Mouse (Mus musculus): ENCODE results near the gene Vamp2. TPM values are rescaled to one million over a fixed set of nuclear protein-coding genes. Genes with fewer than 3 reads are reported as not detected.
A peak's percentile ranks its signal among the peaks of the same experiment; 100 is the strongest.

The Vamp2 gene
- total RNA-seq, 2 experiments from 2014 or later: 61.1 to 70.4 TPM

DNA sequence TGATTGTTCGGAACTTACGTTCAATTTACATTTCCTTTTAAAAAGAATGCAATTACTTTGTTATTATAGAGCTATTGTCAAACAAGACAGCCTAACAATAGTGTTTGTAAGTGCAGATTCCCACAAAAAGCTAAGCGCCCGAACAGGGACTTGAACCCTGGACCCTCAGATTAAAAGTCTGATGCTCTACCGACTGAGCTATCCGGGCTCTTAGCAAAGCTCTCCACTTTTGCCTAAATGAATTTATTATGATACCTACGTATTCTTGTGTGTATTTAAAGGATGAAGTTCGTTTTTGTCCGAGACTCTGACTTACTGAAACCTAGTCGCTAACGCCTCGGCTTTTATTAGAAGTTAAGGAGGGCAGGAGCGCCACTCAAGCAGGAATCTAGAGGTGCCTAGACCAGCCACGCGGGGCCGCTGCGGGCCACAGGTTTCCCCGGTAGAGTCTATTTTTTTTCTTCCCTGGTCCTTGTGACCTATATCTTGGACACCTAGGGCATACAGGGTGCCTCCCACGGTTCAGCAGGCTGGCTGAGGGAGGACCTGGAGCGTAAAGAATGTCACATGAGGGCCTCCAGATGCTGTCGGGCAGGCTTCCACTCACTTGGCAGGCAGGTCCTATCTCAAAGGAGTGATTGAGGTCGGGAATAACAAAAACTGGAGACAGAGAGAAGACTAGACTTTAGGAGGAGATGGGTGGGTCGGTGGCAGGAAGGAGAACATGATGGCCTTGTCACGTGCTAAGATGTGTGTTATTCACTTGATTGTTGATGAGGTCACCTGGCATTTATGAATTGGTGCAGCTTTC is 37.0 kb downstream of the Vamp2 start:
- DNase-seq (ENCODE audit: low spot score in 2 of 2): peak in 1 of 2 experiments; percentile 66

DNA sequence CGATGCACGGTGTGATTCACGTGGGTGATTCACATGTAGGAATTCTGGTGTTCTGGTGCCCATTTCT is 37.4 kb downstream of the Vamp2 start, which contains the start of gene Aloxe3:
TSS of gene Aloxe3 (plus strand) at position 45 of the 67 bp plus-strand sequence.
- no peak for DNase-seq (ENCODE audit: low spot score in 2 of 2)

DNA sequence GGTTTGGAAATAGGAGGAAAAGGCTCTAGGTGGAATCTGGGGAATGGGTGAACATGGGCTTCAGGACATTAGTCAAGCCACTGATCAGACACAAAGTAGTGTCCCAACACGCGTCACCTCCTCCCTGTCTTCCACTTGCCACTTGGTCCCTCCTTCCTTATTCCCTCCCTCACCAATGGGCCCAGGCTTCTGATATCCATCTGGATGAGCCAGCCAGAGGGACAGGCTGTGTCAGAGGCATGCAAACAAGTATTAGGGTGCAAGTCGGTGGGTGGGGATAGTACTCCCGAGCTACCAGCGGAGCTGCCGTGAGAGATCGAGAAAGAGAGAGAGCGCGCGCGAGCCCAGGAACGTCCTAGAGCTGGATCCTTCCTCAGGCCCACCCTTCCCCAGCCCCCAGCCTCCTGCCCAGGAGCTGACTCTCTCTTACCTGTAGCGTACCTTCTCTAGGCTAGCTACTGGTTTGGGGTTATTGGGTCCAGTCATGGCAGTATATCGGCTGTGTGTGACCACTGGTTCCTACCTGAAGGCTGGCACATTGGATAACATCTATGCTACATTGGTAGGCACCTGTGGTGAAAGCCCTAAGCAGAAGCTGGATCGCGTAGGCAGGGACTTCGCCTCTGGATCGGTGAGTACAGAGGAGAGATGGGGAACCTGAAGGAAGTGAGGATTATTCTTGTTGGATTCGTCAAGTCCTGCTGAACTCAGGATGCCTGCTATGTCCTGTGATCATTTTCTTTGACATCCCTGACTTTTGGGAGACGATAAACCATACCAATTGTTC is 37.8 kb downstream of the Vamp2 start:
- no peak for DNase-seq (ENCODE audit: low spot score in 2 of 2)

DNA sequence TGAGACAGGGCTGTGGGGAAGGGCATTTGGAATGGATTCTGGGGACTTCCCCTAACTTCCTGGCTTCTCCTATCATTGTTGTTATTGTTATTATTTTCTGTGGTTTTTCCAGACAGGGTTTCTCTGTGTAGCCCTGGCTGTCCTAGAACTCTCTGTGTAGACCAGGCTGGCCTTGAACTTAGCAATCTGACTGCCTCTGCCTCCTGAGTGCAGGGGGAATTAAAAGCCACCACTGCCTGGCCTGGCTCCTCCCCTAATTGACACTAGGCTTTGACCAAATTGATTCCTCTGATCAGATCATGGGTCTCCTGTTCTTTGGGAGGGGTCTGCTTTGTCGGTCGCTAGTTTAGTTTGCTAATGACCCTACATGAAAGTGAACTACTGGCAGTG is 38.4 kb downstream of the Vamp2 start:
- DNase-seq (ENCODE audit: low spot score in 2 of 2): no peak

DNA sequence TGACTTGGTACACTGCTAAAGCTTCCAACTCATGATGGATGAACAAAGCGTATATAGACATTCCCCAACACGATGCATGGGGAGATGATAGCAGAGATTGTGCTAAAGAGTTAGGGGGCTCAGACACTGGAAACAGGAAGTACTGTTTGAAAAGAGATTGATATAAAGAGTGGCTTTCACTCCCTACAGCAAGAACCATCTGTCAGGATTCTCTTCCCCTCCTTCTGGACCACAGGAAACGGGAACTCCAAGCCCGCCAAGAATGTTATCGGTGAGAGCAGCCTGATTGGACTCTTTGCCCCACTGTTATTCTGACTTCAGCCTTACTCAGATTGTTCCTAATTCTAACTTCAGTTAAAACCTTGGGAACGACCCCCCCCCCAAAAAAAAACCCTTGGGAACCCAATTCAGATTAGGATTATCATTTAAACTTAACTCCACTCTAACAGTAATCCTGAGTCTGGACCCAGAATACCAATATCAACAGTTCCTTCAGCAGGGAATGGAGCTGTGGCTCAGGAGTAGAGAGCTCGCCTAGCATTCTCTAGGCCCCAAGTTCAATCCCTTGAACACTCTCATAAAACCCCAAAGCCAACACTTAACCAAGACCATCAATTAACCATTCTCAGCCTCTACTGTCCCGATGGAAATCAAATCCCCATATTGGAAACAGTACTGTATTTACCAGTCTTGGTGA is 40.3 kb downstream of the Vamp2 start:
- DNase-seq (ENCODE audit: low spot score in 2 of 2): no peak

DNA sequence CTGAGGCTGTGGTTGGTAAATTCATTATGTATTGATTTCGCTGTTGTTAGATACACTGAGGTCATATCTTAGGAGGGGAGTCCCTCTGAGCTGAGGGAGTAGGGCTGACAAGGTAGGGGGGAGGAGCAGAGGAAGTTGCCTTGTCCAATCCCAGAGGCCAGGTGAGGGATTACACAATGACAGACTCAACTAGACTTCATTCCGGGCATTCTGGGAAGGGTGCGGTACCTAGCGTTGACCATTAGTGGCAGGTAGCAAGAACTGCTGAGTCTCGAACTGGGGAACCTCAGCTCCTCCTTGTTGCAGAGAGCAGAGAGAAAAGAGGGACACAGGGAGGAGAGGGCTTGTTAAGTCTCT is 45.3 kb downstream of the Vamp2 start:
- DNase-seq (ENCODE audit: low spot score in 2 of 2): no peak

DNA sequence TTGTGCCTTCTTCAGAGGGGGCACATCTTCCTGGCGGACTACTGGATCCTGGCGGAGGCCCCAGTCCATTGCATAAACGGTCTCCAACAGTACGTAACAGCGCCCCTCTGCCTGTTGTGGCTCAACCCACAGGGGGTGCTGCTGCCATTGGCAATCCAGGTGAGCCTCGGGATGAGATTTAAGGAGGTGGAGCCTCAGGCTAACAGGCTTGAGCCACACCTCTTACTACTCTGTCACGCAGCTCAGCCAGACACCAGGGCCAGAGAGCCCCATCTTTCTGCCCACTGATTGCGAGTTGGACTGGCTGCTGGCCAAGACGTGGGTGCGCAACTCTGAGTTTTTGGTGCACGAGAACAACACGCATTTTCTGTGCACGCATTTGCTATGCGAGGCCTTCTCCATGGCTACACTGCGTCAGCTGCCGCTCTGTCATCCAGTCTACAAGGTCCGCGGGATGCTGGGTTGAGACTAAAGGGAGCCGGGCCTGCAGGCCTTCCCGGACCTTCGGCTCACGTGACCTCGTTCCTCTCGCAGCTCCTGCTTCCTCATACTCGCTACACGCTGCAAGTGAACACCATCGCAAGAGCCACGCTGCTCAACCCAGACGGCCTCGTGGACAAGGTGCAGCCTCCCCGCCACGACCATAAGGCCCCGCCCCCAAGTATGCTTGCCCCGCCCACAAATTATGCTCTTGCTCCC is 45.8 kb downstream of the Vamp2 start:
- no peak for DNase-seq (ENCODE audit: low spot score in 2 of 2)

DNA sequence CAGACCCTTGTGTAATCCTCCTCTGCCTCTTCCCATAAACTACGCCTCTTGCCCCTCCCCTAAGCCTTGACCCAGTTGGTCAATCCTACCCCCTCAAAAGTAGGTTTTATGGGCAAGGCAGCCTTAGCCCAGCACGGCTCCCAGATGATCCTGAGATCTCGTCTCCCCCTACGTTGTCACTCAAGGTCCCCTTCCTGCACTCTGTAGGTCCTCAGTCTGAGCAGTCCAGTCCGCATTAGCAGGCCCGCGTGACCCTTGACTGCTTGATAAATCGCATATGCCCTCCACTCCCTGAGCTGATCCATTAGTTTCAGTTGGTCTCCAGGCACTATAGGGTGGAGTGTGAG is 46.3 kb downstream of the Vamp2 start:
- DNase-seq (ENCODE audit: low spot score in 2 of 2): no peak

DNA sequence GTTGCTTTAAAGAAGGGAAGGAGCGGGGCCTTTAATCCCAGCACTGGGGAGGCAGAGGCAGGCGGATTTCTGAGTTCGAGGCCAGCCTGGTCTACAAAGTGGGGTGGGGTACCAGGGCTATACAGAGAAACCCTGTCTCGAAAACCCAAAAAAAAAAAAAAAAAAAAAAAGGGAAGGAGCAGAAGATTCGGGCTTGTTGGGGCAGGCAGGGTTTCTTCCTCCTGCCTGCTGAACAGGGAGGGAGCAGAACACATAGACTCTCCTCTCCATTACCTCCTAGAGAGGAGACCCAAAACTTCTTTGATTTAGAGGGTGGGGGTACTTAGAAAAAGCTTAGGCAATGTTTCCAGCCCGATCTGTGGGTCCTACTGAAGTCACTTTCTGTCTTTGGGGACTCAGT is 47.1 kb downstream of the Vamp2 start:
- no peak for DNase-seq (ENCODE audit: low spot score in 2 of 2)

Other genes with a start within 250 kb of the Vamp2 start
- gene Ndel1, start 216.6 kb upstream of the Vamp2 start, total RNA-seq (2021): 10 to 100 TPM; 76.4 to 86.4 TPM
- gene Rnf222, start 199.9 kb upstream of the Vamp2 start, total RNA-seq (2021): under 1 TPM in 1 of 2 experiments, not detected in 1; 0.07 TPM
- 1,000 to 10,000 TPM; 1,219 to 1,338 TPM for gene Rpl26, start 186.9 kb upstream of the Vamp2 start, total RNA-seq (2021)
- gene Odf4, start 161.4 kb upstream of the Vamp2 start, total RNA-seq (2021): not detected
- gene Arhgef15, start 131.0 kb upstream of the Vamp2 start, total RNA-seq (2021): 10 to 100 TPM; 16.9 to 19.0 TPM
- gene Slc25a35, start 120.4 kb upstream of the Vamp2 start, total RNA-seq (2021): 1 to 10 TPM; 1.1 to 2.7 TPM
- 10 to 100 TPM; 23.5 to 25.1 TPM for gene Rangrf, start 113.3 kb upstream of the Vamp2 start, total RNA-seq (2021)
- gene Pfas, start 80.0 kb upstream of the Vamp2 start, total RNA-seq (2021): 10 to 100 TPM; 14.9 to 16.8 TPM
- 10 to 100 TPM; 21.9 to 23.1 TPM for gene Ctc1, start 72.6 kb upstream of the Vamp2 start, total RNA-seq (2021)
- gene Aurkb, start 42.8 kb upstream of the Vamp2 start, total RNA-seq (2021): 10 to 100 TPM; 25.6 TPM
- 10 to 100 TPM; 14.6 to 14.9 TPM for gene Borcs6, start 28.8 kb upstream of the Vamp2 start, total RNA-seq (2021)
- 10 to 100 TPM; 11.7 to 14.3 TPM for gene Tmem107, start 17.7 kb upstream of the Vamp2 start, total RNA-seq (2021)
- gene Per1, start 6.7 kb downstream of the Vamp2 start, total RNA-seq (2021): 10 to 100 TPM; 32.1 to 49.3 TPM
- gene Hes7, start 31.9 kb downstream of the Vamp2 start, total RNA-seq (2021): under 1 TPM; 0.34 to 0.54 TPM
- under 1 TPM; 0.29 to 0.56 TPM for gene 9130213A22Rik, start 34.1 kb downstream of the Vamp2 start, total RNA-seq (2021)
- under 1 TPM in 1 of 2 experiments, not detected in 1; 0.23 TPM for gene Aloxe3, start 37.4 kb downstream of the Vamp2 start, total RNA-seq (2021)
- not detected for gene Alox12b, start 68.5 kb downstream of the Vamp2 start, total RNA-seq (2021)
- not detected for gene Alox8, start 109.4 kb downstream of the Vamp2 start, total RNA-seq (2021)
- gene Gucy2e, start 148.5 kb downstream of the Vamp2 start, total RNA-seq (2021): not detected
- gene Cntrob, start 235.3 kb downstream of the Vamp2 start, total RNA-seq (2021): 10 to 100 TPM; 12.0 to 12.9 TPM
- gene Trappc1, start 235.5 kb downstream of the Vamp2 start, total RNA-seq (2021): 10 to 100 TPM; 62.2 to 63.1 TPM
- gene Kcnab3, start 237.8 kb downstream of the Vamp2 start, total RNA-seq (2021): under 1 TPM; 0.49 to 0.56 TPM

All from gastrocnemius, postnatal 4 days (tissue).